Mouse (Mus musculus) bone marrow macrophage, adult 2 months (primary cell): ENCODE measurements around the gene Rhox1.

Source experiments
- CTCF ChIP-seq: IDR thresholded peaks from 2 replicates; pipeline ENCODE4 v1.5.1; 2012; ENCODE audit warnings: low read depth, mild to moderate bottlenecking, low read length, moderate library complexity
- POLR2A ChIP-seq: IDR thresholded peaks from 2 replicates; pipeline ENCODE4 v1.6.1; 2012; ENCODE audit warnings: mild to moderate bottlenecking, low read depth, low read length, borderline replicate concordance

DNA sequence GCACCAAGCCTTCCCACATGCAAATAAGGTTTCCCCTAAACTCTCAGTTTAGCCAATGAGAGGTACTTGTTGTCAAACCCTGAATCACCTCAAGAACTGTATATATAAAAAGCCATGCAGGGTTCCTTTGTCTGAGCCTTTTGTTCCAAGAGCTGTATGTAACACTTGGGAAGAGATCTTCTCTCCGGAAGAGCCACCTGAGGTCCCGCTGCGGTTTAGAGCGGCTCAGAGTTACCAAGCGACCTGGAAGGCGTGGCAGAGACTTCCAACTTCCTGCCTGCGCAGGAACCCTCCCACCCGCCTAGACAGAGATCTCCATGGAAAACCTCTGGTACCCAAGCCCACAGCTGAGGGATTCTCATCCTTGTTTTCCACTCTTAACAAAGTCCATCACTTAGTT is 23.4 kb downstream of the Rhox1 start:
- TF ChIP-seq CTCF (no peak), POLR2A (no peak)
